Mouse (Mus musculus) cortical plate, adult 2 months (tissue): ENCODE measurements at regions not wholly inside any gene's neighbourhood (a gene's known extent, or its start where the extent isn't known, plus 50 kb on each side); places are given as distances from the start of the nearest gene placed in this dataset.

Source experiments
- CTCF ChIP-seq: fragments of 200-500 bp; IDR thresholded peaks from 2 replicates; pipeline ENCODE4 v1.5.1; 2011; ENCODE audit warnings: mild to moderate bottlenecking, control low read depth, low read length; ENCODE audit not compliant: insufficient read depth; ENCODE audit errors: extremely low read depth
- POLR2A ChIP-seq: fragments of 200-500 bp; IDR thresholded peaks from 2 replicates; pipeline ENCODE4 v1.6.1; 2011; ENCODE audit warnings: mild to moderate bottlenecking, low read length, control low read depth; ENCODE audit not compliant: insufficient read depth; ENCODE audit errors: extremely low read depth

- TF ChIP-seq POLR2A (no peak), CTCF (no peak)
Measured at GRCm38 (mm10) chr16:30888556-30889323, 192.5 kb downstream of the Xxylt1 start.
